26 mouse cellular contexts compared by ENCODE assay signal in genomic region chr1:93144176-93144575, GRCm38 (mm10). TPM values are rescaled to one million over a fixed set of nuclear protein-coding genes. Genes with fewer than 3 reads are reported as not detected.
DNase-seq lines count a peak whose midpoint lies in the region; ATAC-seq lines count a peak whose summit lies in the region.
"Had no signal": no experiment of that assay in that cellular context is flagged by ENCODE, and none has a peak within 500 bp of the region (broad histone marks: within the 10 kb centered on the region; RNA-seq: fewer than 3 reads in every experiment).

No protein-coding gene starts in this region.

- no peak overlapping the region for H3K4me2 ChIP-seq in heart, embryonic 11.5 days
- H3K4me2 ChIP-seq in midbrain, embryonic 13.5 days (replicated peaks), result no peak overlapping the region
- H3K4me2 ChIP-seq in heart, embryonic 14.5 days (ENCODE audit: low read length), result peak overlapping the region; percentile 11; the same call in 1 of the 2 replicates
- H3K4me2 ChIP-seq: embryonic facial prominence, embryonic 15.5 days; hindbrain, embryonic 12.5 days; liver, embryonic 15.5 days; lung, embryonic 15.5 days had no signal

- H3K27me3 ChIP-seq in heart, embryonic 11.5 days (ENCODE audit: control insufficient read depth, insufficient read depth, low read length), result peaks cover 25% of the 10 kb centered on the region
- no peaks in the 10 kb centered on the region for H3K27me3 ChIP-seq in midbrain, embryonic 10.5 days (ENCODE audit: low read depth, poor library complexity, severe bottlenecking)
- H3K27me3 ChIP-seq in midbrain, embryonic 13.5 days, result no peaks in the 10 kb centered on the region
- peaks cover 35% of the 10 kb centered on the region for H3K27me3 ChIP-seq in heart, embryonic 14.5 days (ENCODE audit: control insufficient read depth, insufficient read depth, low read length)
- H3K27me3 ChIP-seq in limb, embryonic 10.5 days (ENCODE audit: low read depth, poor library complexity, severe bottlenecking), result no peaks in the 10 kb centered on the region
- H3K27me3 ChIP-seq: embryonic facial prominence, embryonic 15.5 days; hindbrain, embryonic 12.5 days; liver, embryonic 15.5 days; lung, embryonic 15.5 days had no signal

- H3K9ac ChIP-seq in heart, embryonic 11.5 days (ENCODE audit: low read depth, low read length), result no peak overlapping the region
- H3K9ac ChIP-seq in midbrain, embryonic 13.5 days (replicated peaks), result no peak overlapping the region
- H3K9ac ChIP-seq in heart, embryonic 14.5 days (ENCODE audit: low read length), result no peak overlapping the region
- H3K9ac ChIP-seq: embryonic facial prominence, embryonic 15.5 days; hindbrain, embryonic 12.5 days; liver, embryonic 15.5 days; lung, embryonic 15.5 days had no signal

- ATAC-seq in heart, embryonic 11.5 days (replicated peaks; ENCODE audit: insufficient number of reproducible peaks, low FRiP score, low TSS enrichment), result no peak
- no peak for ATAC-seq in midbrain, embryonic 13.5 days
- ATAC-seq in heart, embryonic 14.5 days (ENCODE audit: insufficient number of reproducible peaks, insufficient read depth, low FRiP score, low read depth), result no peak
- ATAC-seq: CD4-positive, CD25-positive, alpha-beta regulatory T cell, adult 4 months; forebrain, embryonic 14.5 days had no signal

- DNase-seq in heart, adult 11 months, result peak; percentile 95
- no peak for DNase-seq in midbrain, embryonic 10.5 days (ENCODE audit: low spot score)
- no peak for DNase-seq in limb, embryonic 10.5 days (ENCODE audit: low spot score)
- DNase-seq in frontal cortex, postnatal 25 days (ENCODE audit: low spot score in 2 of 2), result no peak
- DNase-seq: cerebellum, adult 8-10 months; gastrocnemius, postnatal 14 days; kidney, adult 2 months; layer of hippocampus, adult 9-11 months; liver; lung, postnatal 4 days; right cerebral cortex, postnatal 14 days; spleen, adult 18-20 months; thymus, postnatal 14 days had no signal

- H3K9me3 ChIP-seq in heart, embryonic 11.5 days (replicated peaks; ENCODE audit: control insufficient read depth, low read length), result no peaks in the 10 kb centered on the region
- H3K9me3 ChIP-seq in midbrain, embryonic 10.5 days (replicated peaks), result no peaks in the 10 kb centered on the region
- no peaks in the 10 kb centered on the region for H3K9me3 ChIP-seq in midbrain, embryonic 13.5 days
- no peaks in the 10 kb centered on the region for H3K9me3 ChIP-seq in heart, embryonic 14.5 days (ENCODE audit: control insufficient read depth, low read length)
- no peaks in the 10 kb centered on the region for H3K9me3 ChIP-seq in limb, embryonic 10.5 days (replicated peaks)
- H3K9me3 ChIP-seq: embryonic facial prominence, embryonic 15.5 days; hindbrain, embryonic 12.5 days; liver, embryonic 15.5 days; lung, embryonic 15.5 days had no signal

- WGBS in heart, embryonic 11.5 days (ENCODE audit: insufficient replicate concordance), result 72% methylated on average over 9 of the region's 9 CpGs
- 82% methylated on average over 9 of the region's 9 CpGs for WGBS in midbrain, embryonic 10.5 days
- 75% methylated on average over 9 of the region's 9 CpGs for WGBS in midbrain, embryonic 13.5 days
- 52% methylated on average over 9 of the region's 9 CpGs for WGBS in heart, embryonic 14.5 days
- WGBS in limb, embryonic 10.5 days, result 82% methylated on average over 9 of the region's 9 CpGs

- H3K27ac ChIP-seq in heart, embryonic 11.5 days (ENCODE audit: low read depth, low read length), result no peak overlapping the region
- 0 out of 2 replicates have a peak overlapping the region, but pooled peaks have one; percentile 33 for H3K27ac ChIP-seq in midbrain, embryonic 10.5 days (replicated peaks)
- H3K27ac ChIP-seq in midbrain, embryonic 13.5 days, result no peak overlapping the region
- H3K27ac ChIP-seq in heart, embryonic 14.5 days (replicated peaks in 1 of 2; ENCODE audit: control insufficient read depth in 1 of 2, insufficient read depth in 1 of 2, low read depth in 2 of 2, low read length in 2 of 2), result peak overlapping the region in 1 of 2 experiments; percentile 19; a peak in 1 of 4 replicates
- 0 out of 2 replicates have a peak overlapping the region, but pooled peaks have one; percentile 27 for H3K27ac ChIP-seq in limb, embryonic 10.5 days
- H3K27ac ChIP-seq: embryonic facial prominence, embryonic 15.5 days; heart, adult 2 months; hindbrain, embryonic 12.5 days; kidney, postnatal 0 days; liver, embryonic 15.5 days; lung, embryonic 15.5 days had no signal

- no peaks in the 10 kb centered on the region for H3K36me3 ChIP-seq in heart, embryonic 11.5 days (ENCODE audit: control insufficient read depth, insufficient read depth, low read length)
- H3K36me3 ChIP-seq in midbrain, embryonic 10.5 days, result no peaks in the 10 kb centered on the region
- H3K36me3 ChIP-seq in midbrain, embryonic 13.5 days, result no peaks in the 10 kb centered on the region
- H3K36me3 ChIP-seq in heart, embryonic 14.5 days (ENCODE audit: control insufficient read depth, insufficient read depth, low read length), result no peaks in the 10 kb centered on the region
- H3K36me3 ChIP-seq in limb, embryonic 10.5 days, result no peaks in the 10 kb centered on the region
- H3K36me3 ChIP-seq: embryonic facial prominence, embryonic 15.5 days; hindbrain, embryonic 12.5 days; liver, embryonic 15.5 days; lung, embryonic 15.5 days had no signal

- peaks cover 7% of the 10 kb centered on the region for H3K4me1 ChIP-seq in heart, embryonic 11.5 days (ENCODE audit: control insufficient read depth, insufficient read depth, low read length)
- H3K4me1 ChIP-seq in midbrain, embryonic 10.5 days, result 0 out of 2 replicates have a peak, but pooled peaks cover 5% of the 10 kb centered on the region
- H3K4me1 ChIP-seq in midbrain, embryonic 13.5 days (replicated peaks), result no peaks in the 10 kb centered on the region
- peaks cover 12 to 14% of the 10 kb centered on the region in 2 experiments for H3K4me1 ChIP-seq in heart, embryonic 14.5 days (ENCODE audit: control insufficient read depth in 2 of 2, insufficient read depth in 2 of 2, low read length in 2 of 2)
- H3K4me1 ChIP-seq in limb, embryonic 10.5 days, result peaks cover 6% of the 10 kb centered on the region; the same call in 1 of the 2 replicates
- H3K4me1 ChIP-seq: hindbrain, embryonic 12.5 days; liver, embryonic 15.5 days; lung, embryonic 15.5 days had no signal

- H3K4me3 ChIP-seq in heart, embryonic 11.5 days (ENCODE audit: low read depth, low read length), result no peak overlapping the region
- no peak overlapping the region for H3K4me3 ChIP-seq in midbrain, embryonic 10.5 days
- H3K4me3 ChIP-seq in midbrain, embryonic 13.5 days (replicated peaks), result no peak overlapping the region
- no peak overlapping the region for H3K4me3 ChIP-seq in heart, embryonic 14.5 days (ENCODE audit: control insufficient read depth in 1 of 2, insufficient read depth in 1 of 2, low read depth in 1 of 2, low read length in 2 of 2)
- H3K4me3 ChIP-seq in limb, embryonic 10.5 days, result no peak overlapping the region
- H3K4me3 ChIP-seq: embryonic facial prominence, embryonic 15.5 days; heart, adult 2 months; hindbrain, embryonic 12.5 days; liver, embryonic 15.5 days; lung, embryonic 15.5 days had no signal

RNA-seq across cellular contexts. Expression of gene Agxt, which starts 9.1 kb away (rescaled TPM):
- polyA plus RNA-seq in heart, embryonic 11.5 days (2014; fragmentation: Nextera tagmentation; extraction: Ambion mirVana), result 0.61 TPM in 1 of 2 replicates, not detected in the other
- polyA plus RNA-seq in midbrain, embryonic 10.5 days (2016; fragmentation: Nextera tagmentation; extraction: Ambion mirVana), result not detected in 2 replicates
- polyA plus RNA-seq in midbrain, embryonic 13.5 days (2015; fragmentation: Nextera tagmentation; extraction: Ambion mirVana), result not detected in 2 replicates
- polyA plus RNA-seq in heart, embryonic 14.5 days (2014; fragmentation: Nextera tagmentation; extraction: Ambion mirVana), result not detected in 2 replicates
- polyA plus RNA-seq in limb, embryonic 10.5 days (2016; fragmentation: Nextera tagmentation; extraction: Ambion mirVana), result 0.11 TPM in 1 of 2 replicates, not detected in the other
- polyA plus RNA-seq: CD4-positive, CD25-positive, alpha-beta regulatory T cell, adult 4 months; forebrain, embryonic 14.5 days; heart, adult 2 months; hindbrain, embryonic 12.5 days; intestine, embryonic 14.5 days; lung, embryonic 15.5 days; neural tube, embryonic 11.5 days had no signal

RNA-seq across cellular contexts. Expression of gene 2310007B03Rik, which starts 16.6 kb away (rescaled TPM):
- polyA plus RNA-seq in heart, embryonic 11.5 days (2014; fragmentation: Nextera tagmentation; extraction: Ambion mirVana), result 0.11 TPM in 1 of 2 replicates, not detected in the other
- polyA plus RNA-seq in midbrain, embryonic 10.5 days (2016; fragmentation: Nextera tagmentation; extraction: Ambion mirVana), result 0.47 and 0.62 TPM in 2 replicates
- not detected in 2 replicates for polyA plus RNA-seq in midbrain, embryonic 13.5 days (2015; fragmentation: Nextera tagmentation; extraction: Ambion mirVana)
- polyA plus RNA-seq in heart, embryonic 14.5 days (2014; fragmentation: Nextera tagmentation; extraction: Ambion mirVana), result 0.09 TPM in 1 of 2 replicates, not detected in the other
- 0.74 and 1.4 TPM in 2 replicates for polyA plus RNA-seq in limb, embryonic 10.5 days (2016; fragmentation: Nextera tagmentation; extraction: Ambion mirVana)
- polyA plus RNA-seq: CD4-positive, CD25-positive, alpha-beta regulatory T cell, adult 4 months had no signal

RNA-seq across cellular contexts. Expression of gene Crocc2, which starts 24.3 kb away (rescaled TPM):
- polyA plus RNA-seq in heart, embryonic 11.5 days (2014; fragmentation: Nextera tagmentation; extraction: Ambion mirVana), result 0.10 and 0.24 TPM in 2 replicates
- polyA plus RNA-seq in midbrain, embryonic 10.5 days (2016; fragmentation: Nextera tagmentation; extraction: Ambion mirVana), result 0.02 and 0.07 TPM in 2 replicates
- 0.12 and 0.24 TPM in 2 replicates for polyA plus RNA-seq in midbrain, embryonic 13.5 days (2015; fragmentation: Nextera tagmentation; extraction: Ambion mirVana)
- polyA plus RNA-seq in heart, embryonic 14.5 days (2014; fragmentation: Nextera tagmentation; extraction: Ambion mirVana), result 0.05 and 0.14 TPM in 2 replicates
- polyA plus RNA-seq in limb, embryonic 10.5 days (2016; fragmentation: Nextera tagmentation; extraction: Ambion mirVana), result 0.33 and 0.34 TPM in 2 replicates
- polyA plus RNA-seq: CD4-positive, CD25-positive, alpha-beta regulatory T cell, adult 4 months; liver, embryonic 15.5 days had no signal

RNA-seq across cellular contexts. Expression of gene Kif1a, which starts 42.4 kb away (rescaled TPM):
- 5.7 and 6.3 TPM in 2 replicates for polyA plus RNA-seq in heart, embryonic 11.5 days (2014; fragmentation: Nextera tagmentation; extraction: Ambion mirVana)
- 39.3 and 63.0 TPM in 2 replicates for polyA plus RNA-seq in midbrain, embryonic 10.5 days (2016; fragmentation: Nextera tagmentation; extraction: Ambion mirVana)
- polyA plus RNA-seq in midbrain, embryonic 13.5 days (2015; fragmentation: Nextera tagmentation; extraction: Ambion mirVana), result 272 and 327 TPM in 2 replicates
- polyA plus RNA-seq in heart, embryonic 14.5 days (2014; fragmentation: Nextera tagmentation; extraction: Ambion mirVana), result 7.8 and 11.6 TPM in 2 replicates
- 2.2 and 4.9 TPM in 2 replicates for polyA plus RNA-seq in limb, embryonic 10.5 days (2016; fragmentation: Nextera tagmentation; extraction: Ambion mirVana)
- polyA plus RNA-seq: CD4-positive, CD25-positive, alpha-beta regulatory T cell, adult 4 months had no signal

Comparison
In these comparisons a context has a peak if more than half of its experiments do, and no peak if none do; other contexts are left out.
1. H3K27ac ChIP-seq: peak in midbrain, embryonic 10.5 days (single experiment) and limb, embryonic 10.5 days (single experiment); none in heart, embryonic 11.5 days (single experiment) and midbrain, embryonic 13.5 days (single experiment).